Mouse (Mus musculus): Measurements from ENCODE around the gene Naa15.
"Not testable (repeated sequence)": the region's sequence is repeated elsewhere in the genome, so short reads cannot be mapped to it uniquely, and the experiment has no call there.

Naa15 gene

GRCm38 (mm10) chr3:51415098-51416072, at the start of gene Naa15:
Gene Naa15, plus strand, starts transcription at chr3:51415148.
- DNase-seq = peak; percentile 97

GRCm38 (mm10) chr3:51365517-51365882, 49.4 kb upstream of the Naa15 start:
- DNase-seq = no peak

- no peak for DNase-seq
Measured at GRCm38 (mm10) chr3:51366926-51367325, 48.0 kb upstream of the Naa15 start.

GRCm38 (mm10) chr3:51368011-51368410, 46.9 kb upstream of the Naa15 start:
- DNase-seq = no peak

GRCm38 (mm10) chr3:51371826-51372225, 43.1 kb upstream of the Naa15 start:
- no peak for DNase-seq

- no peak for DNase-seq
Measured at GRCm38 (mm10) chr3:51372883-51373282, 42.1 kb upstream of the Naa15 start.

- no peak for DNase-seq
Measured at GRCm38 (mm10) chr3:51373544-51373943, 41.4 kb upstream of the Naa15 start.

- DNase-seq = peak; percentile 73
Measured at GRCm38 (mm10) chr3:51375307-51376265, 39.4 kb upstream of the Naa15 start.

GRCm38 (mm10) chr3:51377878-51378664, 36.9 kb upstream of the Naa15 start:
- peak; percentile 68 for DNase-seq

- no peak for DNase-seq
Measured at GRCm38 (mm10) chr3:51378665-51378946, 36.3 kb upstream of the Naa15 start.

- DNase-seq = peak; percentile 43
Measured at GRCm38 (mm10) chr3:51379786-51380659, 34.9 kb upstream of the Naa15 start.

- no peak for DNase-seq
Measured at GRCm38 (mm10) chr3:51380660-51381014, 34.3 kb upstream of the Naa15 start.

GRCm38 (mm10) chr3:51383409-51383808, 31.5 kb upstream of the Naa15 start:
- DNase-seq = no peak

GRCm38 (mm10) chr3:51386441-51387133, 28.4 kb upstream of the Naa15 start:
- no peak for DNase-seq

GRCm38 (mm10) chr3:51387134-51387451, 27.9 kb upstream of the Naa15 start:
- DNase-seq = no peak

- DNase-seq = no peak
Measured at GRCm38 (mm10) chr3:51387868-51388381, 27.0 kb upstream of the Naa15 start.

GRCm38 (mm10) chr3:51388904-51389303, 26.0 kb upstream of the Naa15 start:
- DNase-seq = no peak

- DNase-seq = no peak
Measured at GRCm38 (mm10) chr3:51391095-51391494, 23.9 kb upstream of the Naa15 start.

- DNase-seq = no peak
Measured at GRCm38 (mm10) chr3:51391591-51391990, 23.4 kb upstream of the Naa15 start.

- not testable (repeated sequence) for DNase-seq
Measured at GRCm38 (mm10) chr3:51393018-51393417, 21.9 kb upstream of the Naa15 start.

- no peak for DNase-seq
Measured at GRCm38 (mm10) chr3:51393651-51394050, 21.3 kb upstream of the Naa15 start.

Data from lung, postnatal 10 days (tissue).